Mouse (Mus musculus) CH12.LX (cell line): ENCODE results near the gene Pde6g. TPM values are rescaled to one million over a fixed set of nuclear protein-coding genes. Genes with fewer than 3 reads are reported as not detected.
"Not testable (repeated sequence)": the region's sequence is repeated elsewhere in the genome, so short reads cannot be mapped to it uniquely, and the experiment has no call there.

Experiments
- DNase-seq: peaks from one replicate; pipeline ENCODE4 v3.0.0-alpha.2; 2013; ENCODE audit errors: extremely low read depth
- H3K27ac ChIP-seq: 2 replicates; pipeline ENCODE4 v1.5.1; 2012; ENCODE audit warnings: low read depth, mild to moderate bottlenecking, control low read depth, moderate library complexity; ENCODE audit not compliant: insufficient read depth
- H3K27me3 ChIP-seq: replicated peaks from 2 replicates; pipeline ENCODE3; 2012; ENCODE audit warnings: inconsistent platforms
- H3K36me3 ChIP-seq, 2 experiments: replicated peaks in 1 of 2; 2 replicates each; pipeline versions ENCODE3 to v1.6.1; 2012; ENCODE audit warnings: inconsistent platforms in 1 of 2, low read length in 1 of 2, mild to moderate bottlenecking in 1 of 2, mixed read lengths in 1 of 2, moderate library complexity in 1 of 2; ENCODE audit not compliant: control insufficient read depth in 1 of 2, insufficient read depth in 1 of 2
- H3K4me1 ChIP-seq, 2 experiments: 2 replicates each; pipeline ENCODE4 v1.6.1; 2012; ENCODE audit warnings: inconsistent platforms in 1 of 2, moderate library complexity in 1 of 2; ENCODE audit not compliant: insufficient read depth in 2 of 2, control insufficient read depth in 1 of 2
- H3K4me2 ChIP-seq: 2 replicates; pipeline ENCODE4 v1.6.1; 2012; ENCODE audit warnings: low read depth, mild to moderate bottlenecking, control low read depth; ENCODE audit not compliant: poor library complexity, insufficient read depth, severe bottlenecking
- H3K4me3 ChIP-seq, 3 experiments: fragments of 150-350 bp in 1 of 3; sonication (generic) in 1 of 3; replicated peaks in 1 of 3; 2 replicates each; pipeline versions ENCODE3 to v1.5.1; 2011 to 2012; ENCODE audit warnings: low read depth in 2 of 3, low read length in 2 of 3, mild to moderate bottlenecking in 2 of 3, moderate library complexity in 2 of 3, control low read depth in 1 of 3, improper control_type of control experiment in 1 of 3, inconsistent platforms in 1 of 3, mixed read lengths in 1 of 3; ENCODE audit not compliant: poor library complexity in 1 of 3
- H3K79me2 ChIP-seq: replicated peaks from 2 replicates; pipeline ENCODE4 v1.6.1; 2012; ENCODE audit warnings: mild to moderate bottlenecking, moderate library complexity; ENCODE audit not compliant: control insufficient read depth, poor library complexity, insufficient read depth, severe bottlenecking; ENCODE audit errors: extremely low read depth
- H3K9ac ChIP-seq: 2 replicates; pipeline ENCODE4 v1.6.1; 2012; ENCODE audit warnings: low read depth, mild to moderate bottlenecking, control low read depth, moderate library complexity; ENCODE audit not compliant: insufficient read depth
- H3K9me3 ChIP-seq: replicated peaks from 2 replicates; pipeline ENCODE3; 2012; ENCODE audit warnings: low read length, inconsistent platforms, mixed read lengths
- BHLHE40 ChIP-seq: IDR thresholded peaks from 2 replicates; pipeline ENCODE4 v1.6.1; 2011; ENCODE audit warnings: mild to moderate bottlenecking, low read depth, low read length, improper control_type of control experiment
- CTCF ChIP-seq, 2 experiments: IDR thresholded peaks in 1 of 2; conservative IDR thresholded peaks in 1 of 2; 2 replicates each; pipeline ENCODE4 v1.5.1; 2011 to 2012; ENCODE audit warnings: low read depth in 2 of 2, low read length in 2 of 2, improper control_type of control experiment in 1 of 2, inconsistent platforms in 1 of 2, mild to moderate bottlenecking in 1 of 2, moderate library complexity in 1 of 2
- E2F4 ChIP-seq: IDR thresholded peaks from 2 replicates; pipeline ENCODE4 v1.6.1; 2011; ENCODE audit warnings: low read depth, low read length, improper control_type of control experiment; ENCODE audit not compliant: insufficient replicate concordance
- ETS1 ChIP-seq: conservative IDR thresholded peaks from 2 replicates; pipeline ENCODE4 v1.6.1; 2012; ENCODE audit warnings: low read depth, mild to moderate bottlenecking, inconsistent platforms, low read length, improper control_type of control experiment, moderate library complexity
- JUN ChIP-seq: IDR thresholded peaks from 2 replicates; pipeline ENCODE4 v1.6.1; 2011; ENCODE audit warnings: low read depth, mild to moderate bottlenecking, low read length, improper control_type of control experiment, moderate library complexity; ENCODE audit not compliant: insufficient read depth
- JUND ChIP-seq: conservative IDR thresholded peaks from 2 replicates; pipeline ENCODE4 v1.6.1; 2011; ENCODE audit warnings: low read depth, low read length, improper control_type of control experiment
- MEF2A ChIP-seq: IDR thresholded peaks from 2 replicates; pipeline ENCODE4 v1.6.1; 2014; ENCODE audit warnings: low read depth, mild to moderate bottlenecking, inconsistent platforms, low read length, improper control_type of control experiment, borderline replicate concordance
- PAX5 ChIP-seq: IDR thresholded peaks from 2 replicates; pipeline ENCODE4 v1.6.1; 2012; ENCODE audit warnings: low read length, inconsistent platforms, mixed read lengths
- RAD21 ChIP-seq: IDR thresholded peaks from 2 replicates; pipeline ENCODE4 v1.6.1; 2011; ENCODE audit warnings: low read depth, mild to moderate bottlenecking, low read length, improper control_type of control experiment, moderate library complexity
- RCOR1 ChIP-seq: conservative IDR thresholded peaks from 2 replicates; pipeline ENCODE4 v1.6.1; 2012; ENCODE audit warnings: low read depth, mild to moderate bottlenecking, inconsistent platforms, low read length, improper control_type of control experiment
- ZKSCAN1 ChIP-seq: IDR thresholded peaks from 2 replicates; pipeline ENCODE4 v1.6.1; 2012; ENCODE audit warnings: low read depth, inconsistent platforms, low read length, improper control_type of control experiment, borderline replicate concordance
- ZNF384 ChIP-seq: IDR thresholded peaks from 2 replicates; pipeline ENCODE4 v1.6.1; 2012; ENCODE audit warnings: low read depth, low read length, improper control_type of control experiment, inconsistent platforms
- dilution Hi-C: fragments of 300-500 bp; cut with MboI; formaldehyde crosslinking; loops from 2 replicates; pipeline ENCODE4 v1.14.3; 2020; ENCODE audit warnings: low sequenced_read_pairs; ENCODE audit not compliant: extremely low pct_unique_long_range_greater_than_20kb, extremely low pct_ligation_motif_present
- in situ Hi-C: fragments of 300-500 bp; cut with MboI; formaldehyde crosslinking; loops from 3 replicates; pipeline ENCODE4 v1.14.3; 2019; ENCODE audit warnings: low sequenced_read_pairs, low pct_ligation_motif_present, low pct_unique_long_range_greater_than_20kb, mixed read lengths
- polyA plus RNA-seq: library from polyadenylated mRNA; unstranded; fragments of >175 nt; gene quantifications from 2 replicates; pipeline ENCODE4 v1.2.1, GENCODE M21; 2012; ENCODE audit warnings: low read depth; ENCODE audit not compliant: insufficient read length
- total RNA-seq, 2 experiments: library from RNA; depleted of rRNA; stranded (reverse); fragments of 300-350 nt in 1 of 2; fragments of >200 nt in 1 of 2; gene quantifications; 2 replicates each; pipeline ENCODE4 v1.2.3; 2012 to 2014

Gene Pde6g
- total and polyA plus RNA-seq, 3 experiments = 0.34 TPM; not detected in 1

GRCm38 (mm10) chr11:120418592-120418991 lies 34.7 kb downstream of the Pde6g start (continued):
- no peak for TF ChIP-seq MEF2A
- no peak for TF ChIP-seq RCOR1

GRCm38 (mm10) chr11:120417852-120418251 lies 35.4 kb downstream of the Pde6g start:
- Histone ChIP-seq H3K4me1 (no peaks in the 10 kb centered on the region), H3K36me3 (peaks cover 73 to 91% of the 10 kb centered on the region in 2 experiments), H3K9ac (no peak overlapping the region), H3K4me3 (no peak overlapping the region), H3K79me2 (peaks cover 3% of the 10 kb centered on the region), H3K4me2 (no peak overlapping the region), H3K27ac (no peak overlapping the region), H3K27me3 (no peaks in the 10 kb centered on the region), H3K9me3 (no peaks in the 10 kb centered on the region)
- in situ Hi-C loops = no loop called here
- TF ChIP-seq JUND = no peak
- no peak for TF ChIP-seq ZKSCAN1
- no peak for TF ChIP-seq ETS1
- TF ChIP-seq E2F4 = no peak
- TF ChIP-seq RAD21 = no peak
- no peak for TF ChIP-seq PAX5
- no peak for TF ChIP-seq BHLHE40
- no peak for TF ChIP-seq JUN
- dilution Hi-C loops = no loop called here
- DNase-seq = no peak

GRCm38 (mm10) chr11:120413621-120414020 lies 39.7 kb downstream of the Pde6g start:
- peak; percentile 4 to 16; a peak in 1 of 4 replicates for TF ChIP-seq CTCF (conservative IDR thresholded peaks at IDR 0.05 in 1 of 2, IDR thresholded peaks at IDR 0.05 in 1 of 2; ENCODE audit: low read depth in 2 of 2, low read length in 2 of 2)
- peak; percentile 62; the same call in 1 of the 2 replicates for TF ChIP-seq ZNF384
- DNase-seq, H3K9ac ChIP-seq, in situ Hi-C loops, H3K4me3 ChIP-seq, H3K4me1 ChIP-seq, H3K79me2 ChIP-seq, H3K27ac ChIP-seq, H3K9me3 ChIP-seq, H3K27me3 ChIP-seq, H3K4me2 ChIP-seq, dilution Hi-C loops: not testable (repeated sequence)
- peaks cover 78 to 95% of the 10 kb centered on the region in 2 experiments for H3K36me3 ChIP-seq
